Mouse (Mus musculus): ENCODE measurements at regions not wholly inside any gene's neighbourhood (a gene's known extent, or its start where the extent isn't known, plus 50 kb on each side); places are given as distances from the start of the nearest gene placed in this dataset.

- Histone ChIP-seq H3K4me2 (ENCODE audit: low read depth, low read length) (no peak overlapping the region), H3K27me3 (replicated peaks; ENCODE audit: control insufficient read depth, insufficient read depth, low read length) (no peaks in the 10 kb centered on the region), H3K27ac (replicated peaks; ENCODE audit: low read depth, low read length) (no peak overlapping the region), H3K9me3 (ENCODE audit: control insufficient read depth, low read length) (no peaks in the 10 kb centered on the region), H3K4me1 (ENCODE audit: control insufficient read depth, insufficient read depth, low read length) (no peaks in the 10 kb centered on the region), H3K4me3 (ENCODE audit: low read depth, low read length) (no peak overlapping the region), H3K9ac (ENCODE audit: low read depth, low read length) (no peak overlapping the region), H3K36me3 (ENCODE audit: control insufficient read depth, insufficient read depth, low read length) (no peaks in the 10 kb centered on the region)
- DNase-seq (ENCODE audit: low spot score), result no peak
- WGBS, result 33% methylated on average over 1 of the region's 1 CpGs
- no peak for ATAC-seq (ENCODE audit: low read depth)
Observed at GRCm38 (mm10) chr5:50406923-50407322, 348.1 kb upstream of the Adgra3 start.

DNA sequence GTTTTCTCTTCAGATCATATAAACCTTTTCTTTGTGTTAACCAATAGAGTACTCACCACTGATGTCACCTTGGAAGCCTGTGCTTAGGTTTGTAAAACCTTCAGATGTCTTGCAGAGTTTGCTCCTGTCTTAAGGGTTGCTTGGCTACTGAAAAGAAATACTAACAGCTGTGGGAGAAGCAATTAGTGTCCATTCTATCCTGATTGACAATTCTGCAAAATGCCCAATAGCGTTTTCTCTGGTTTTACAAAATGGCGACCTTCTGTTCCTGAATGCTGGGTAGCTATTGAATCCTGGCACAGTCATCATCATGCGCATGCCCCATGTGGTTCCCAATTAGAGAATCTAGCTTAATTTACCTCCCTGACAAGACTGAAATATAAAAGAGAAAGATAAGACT lies 347.7 kb upstream of the Adgra3 start:
- Histone ChIP-seq H3K9me3 (ENCODE audit: control insufficient read depth, low read length) (no peaks in the 10 kb centered on the region), H3K4me2 (ENCODE audit: low read depth, low read length) (no peak overlapping the region), H3K9ac (ENCODE audit: low read depth, low read length) (no peak overlapping the region), H3K4me3 (ENCODE audit: low read depth, low read length) (no peak overlapping the region), H3K36me3 (ENCODE audit: control insufficient read depth, insufficient read depth, low read length) (no peaks in the 10 kb centered on the region), H3K27me3 (replicated peaks; ENCODE audit: control insufficient read depth, insufficient read depth, low read length) (no peaks in the 10 kb centered on the region), H3K4me1 (ENCODE audit: control insufficient read depth, insufficient read depth, low read length) (no peaks in the 10 kb centered on the region), H3K27ac (replicated peaks; ENCODE audit: low read depth, low read length) (no peak overlapping the region)
- DNase-seq (ENCODE audit: low spot score), result no peak
- no peak for ATAC-seq (ENCODE audit: low read depth)
- 70% methylated on average over 3 of the region's 3 CpGs for WGBS

Measured in embryonic facial prominence, embryonic 14.5 days (tissue).